Mouse (Mus musculus): ENCODE measurements at regions not wholly inside any gene's neighbourhood (a gene's known extent, or its start where the extent isn't known, plus 50 kb on each side); places are given as distances from the start of the nearest gene placed in this dataset.

DNA sequence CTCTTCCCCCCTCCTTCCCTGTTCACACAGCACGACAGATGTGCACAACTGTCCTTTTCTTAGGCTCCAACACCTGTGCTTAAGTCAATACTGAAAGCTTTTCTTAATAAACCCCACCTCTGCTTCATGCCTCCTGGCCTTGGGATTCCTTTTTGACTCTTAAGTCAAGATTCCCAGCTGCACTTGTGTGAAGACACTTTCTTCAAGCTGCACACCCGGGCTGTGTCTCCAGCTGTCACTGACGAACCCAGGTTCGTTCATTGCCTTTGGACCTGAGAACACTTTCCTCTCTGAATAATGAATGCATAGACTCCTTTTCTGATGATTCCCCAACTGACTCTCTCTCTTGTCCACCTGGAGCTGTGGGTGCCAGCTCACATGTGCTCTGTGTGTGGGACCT is 59.8 kb upstream of the Zfp706 start:
- TF ChIP-seq GATA1 (IDR thresholded peaks at IDR 0.05; ENCODE audit: low read length), result no peak

DNA sequence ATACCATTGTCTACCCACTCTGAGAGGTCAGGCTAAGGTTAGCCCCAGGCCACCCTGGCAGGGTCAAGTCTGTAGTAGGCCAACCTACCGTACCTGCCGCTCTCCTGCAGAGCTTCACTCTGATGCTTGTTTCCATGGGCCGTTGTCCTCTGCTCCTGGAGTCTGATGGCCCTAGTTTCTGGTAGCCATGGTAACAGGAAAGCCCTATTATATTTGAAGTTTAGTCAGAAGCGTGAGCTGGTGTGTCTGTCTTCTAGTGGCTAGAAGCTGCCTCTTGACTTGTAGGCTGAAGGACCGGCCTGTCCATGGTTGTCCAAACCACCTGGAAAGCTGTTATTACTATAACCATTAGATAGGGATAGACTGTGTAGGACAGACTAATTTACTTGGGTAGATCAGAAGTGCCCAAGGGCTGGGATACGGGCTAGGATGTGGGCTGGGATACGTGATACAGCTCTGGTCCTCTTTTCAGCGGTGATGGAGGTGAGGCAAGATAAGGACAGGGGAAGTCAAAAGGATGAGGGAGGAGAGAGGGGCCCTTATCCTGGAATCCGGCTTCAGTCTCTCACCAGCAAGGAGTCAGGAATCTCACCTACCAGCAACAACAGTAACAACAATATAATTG is 58.5 kb upstream of the Zfp706 start:
- no peak for TF ChIP-seq GATA1 (IDR thresholded peaks at IDR 0.05; ENCODE audit: low read length)

DNA sequence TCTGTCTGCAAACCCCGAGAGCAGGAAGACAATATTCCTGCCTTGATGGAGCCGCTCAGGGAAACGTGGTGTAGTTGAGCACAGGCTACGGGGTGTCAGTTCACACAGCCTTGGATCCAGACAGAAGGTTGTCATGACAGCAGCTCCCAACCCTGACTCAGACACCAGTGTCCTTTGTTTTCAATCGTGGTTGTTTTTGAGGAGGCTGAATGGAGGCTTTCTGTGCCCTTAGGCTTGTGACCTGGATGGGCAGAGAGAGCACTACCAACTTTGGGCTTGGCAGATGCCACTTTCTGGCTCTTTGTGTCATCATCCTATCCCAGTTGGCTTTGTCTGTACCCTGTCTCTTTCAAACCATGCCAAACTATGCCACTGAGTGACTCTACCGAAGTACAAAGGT is 57.8 kb upstream of the Zfp706 start:
- no peak for TF ChIP-seq GATA1 (IDR thresholded peaks at IDR 0.05; ENCODE audit: low read length)

DNA sequence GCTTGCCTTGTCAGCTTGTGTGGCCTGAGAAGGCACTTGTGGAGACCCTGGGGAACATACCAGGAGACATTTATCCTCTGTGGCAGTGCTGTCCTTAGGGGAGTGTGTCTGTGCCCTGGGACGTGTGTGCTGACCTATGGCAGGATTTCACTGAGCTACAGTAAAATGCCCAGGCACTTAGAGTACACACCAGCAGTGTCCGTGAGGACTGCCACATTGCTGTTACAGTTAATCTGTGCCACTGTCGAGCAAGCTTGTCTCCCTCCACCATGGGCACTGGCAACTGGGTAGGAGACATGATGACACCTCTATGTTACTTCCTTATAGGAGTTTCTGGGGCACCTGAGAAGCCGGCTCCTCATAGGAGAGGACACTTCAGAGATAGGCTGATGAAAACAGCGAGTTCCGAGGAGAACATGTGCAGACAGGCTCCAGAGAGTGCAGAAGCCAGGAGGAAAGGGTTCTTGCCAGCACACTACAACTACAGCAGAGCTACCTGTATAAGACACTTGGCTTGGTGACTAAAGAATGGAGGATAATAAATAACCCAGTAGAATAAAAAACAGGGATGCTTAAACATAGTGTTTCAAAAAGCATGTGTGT is 56.3 kb upstream of the Zfp706 start:
- no peak for TF ChIP-seq GATA1 (IDR thresholded peaks at IDR 0.05; ENCODE audit: low read length)

DNA sequence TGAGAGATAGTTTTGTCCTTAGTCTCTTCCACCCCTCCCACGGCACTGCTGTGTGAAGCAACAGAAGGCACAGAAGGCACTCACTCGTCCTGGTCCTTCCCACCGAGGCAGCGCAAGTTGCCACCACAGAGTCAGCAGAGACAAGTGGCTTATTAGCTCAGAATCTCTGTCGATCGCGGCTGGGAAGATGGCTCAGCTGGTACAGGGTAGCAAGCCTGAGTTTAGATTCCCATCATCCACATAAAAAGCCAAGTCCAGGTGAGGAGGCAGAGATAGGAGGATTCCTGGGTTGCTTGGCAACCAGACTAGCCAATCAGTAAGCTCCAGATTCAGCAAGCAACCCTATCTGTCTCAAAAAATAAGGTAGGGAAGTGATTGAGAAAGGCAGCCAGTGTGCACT is 55.0 kb upstream of the Zfp706 start:
- TF ChIP-seq GATA1 (IDR thresholded peaks at IDR 0.05; ENCODE audit: low read length), result no peak

DNA sequence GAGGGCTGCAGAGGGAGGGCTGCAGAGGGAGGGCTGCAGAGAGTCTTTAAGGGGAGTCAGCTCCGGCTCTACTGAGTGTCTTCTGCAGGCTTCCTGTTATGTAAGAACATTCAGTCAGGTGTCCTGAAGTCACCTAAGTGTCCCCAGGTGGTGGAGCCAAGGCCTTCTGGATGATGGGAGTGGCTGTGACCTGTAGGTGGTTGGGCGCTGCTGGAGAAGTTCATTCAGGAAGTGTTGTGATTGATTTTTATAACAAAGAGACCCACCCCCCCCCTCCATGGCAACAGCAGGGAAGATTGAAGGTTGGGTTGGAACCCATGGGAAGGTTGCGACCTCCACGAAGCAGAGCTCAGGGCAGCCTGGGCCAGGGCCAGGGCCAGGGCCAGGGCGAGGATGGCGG is 53.9 kb upstream of the Zfp706 start:
- TF ChIP-seq GATA1 (IDR thresholded peaks at IDR 0.05; ENCODE audit: low read length), result no peak

DNA sequence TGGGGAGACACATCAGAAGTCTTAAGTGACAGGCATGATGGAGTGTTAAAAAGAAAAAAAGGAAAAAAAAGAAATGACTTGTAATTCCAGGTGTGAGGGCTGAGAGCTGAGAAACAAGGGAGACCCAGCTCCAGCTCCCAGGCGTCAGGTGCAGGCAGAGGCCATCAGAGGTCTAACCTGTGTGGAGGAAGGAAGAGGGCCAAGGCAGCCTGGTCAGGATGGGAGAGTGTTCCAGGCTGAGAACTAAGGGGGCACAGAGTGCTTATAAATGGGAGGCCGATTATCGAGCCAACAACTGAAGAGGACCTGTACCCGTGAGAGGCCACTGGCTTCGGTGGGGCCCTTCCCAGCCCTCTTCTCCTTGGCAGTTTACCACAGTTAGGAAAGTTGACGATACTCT is 53.3 kb upstream of the Zfp706 start:
- no peak for TF ChIP-seq GATA1 (IDR thresholded peaks at IDR 0.05; ENCODE audit: low read length)

Data from G1E-ER4 (cell line).